Mouse (Mus musculus) ES-E14 (cell line): ENCODE measurements around the gene 9130213A22Rik. TPM values are rescaled to one million over a fixed set of nuclear protein-coding genes. Genes with fewer than 3 reads are reported as not detected.
A peak's percentile ranks its signal among the peaks of the same experiment; 100 is the strongest.

Experiments
- DNase-seq: peaks from one replicate; pipeline ENCODE4 v3.0.0-alpha.2; 2013; ENCODE audit warnings: low read depth, low spot score
- H3K27ac ChIP-seq: 2 replicates; pipeline ENCODE4 v1.5.1; 2012; ENCODE audit warnings: low read depth, mild to moderate bottlenecking, low read length, moderate library complexity, mixed read lengths; ENCODE audit not compliant: poor library complexity, insufficient read depth, severe bottlenecking
- H3K36me3 ChIP-seq: 2 replicates; pipeline ENCODE4 v1.6.1; 2012; ENCODE audit warnings: mild to moderate bottlenecking, low read length, moderate library complexity, mixed read lengths; ENCODE audit not compliant: control insufficient read depth, poor library complexity, insufficient read depth, severe bottlenecking
- H3K4me1 ChIP-seq, 2 experiments: fragments of 150-350 bp in 1 of 2; sonication (generic) in 1 of 2; 2 replicates each; pipeline ENCODE4 v1.6.1; 2012; ENCODE audit warnings: low read length in 2 of 2, mild to moderate bottlenecking in 1 of 2, mixed read lengths in 1 of 2; ENCODE audit not compliant: control insufficient read depth in 2 of 2, insufficient read depth in 2 of 2, poor library complexity in 1 of 2
- H3K4me3 ChIP-seq, 2 experiments: fragments of 150-350 bp in 1 of 2; sonication (generic) in 1 of 2; 2 replicates each; pipeline ENCODE4 v1.5.1; 2012; ENCODE audit warnings: low read length in 2 of 2, low read depth in 1 of 2, mild to moderate bottlenecking in 1 of 2, mixed read lengths in 1 of 2; ENCODE audit not compliant: insufficient read depth in 1 of 2, poor library complexity in 1 of 2, severe bottlenecking in 1 of 2
- H3K9ac ChIP-seq: 2 replicates; pipeline ENCODE4 v1.6.1; 2012; ENCODE audit warnings: low read depth, mild to moderate bottlenecking, low read length, mixed read lengths; ENCODE audit not compliant: poor library complexity, insufficient read depth, severe bottlenecking
- H3K9me3 ChIP-seq: fragments of 150-350 bp; sonication (generic); 2 replicates; pipeline ENCODE4 v1.6.1; 2012; ENCODE audit warnings: low read depth, mild to moderate bottlenecking, low read length; ENCODE audit not compliant: control insufficient read depth, insufficient read depth
- CHD2 ChIP-seq: IDR thresholded peaks from 2 replicates; pipeline ENCODE4 v1.6.1; 2014; ENCODE audit warnings: mild to moderate bottlenecking, low read depth, low read length, inconsistent platforms
- HCFC1 ChIP-seq: IDR thresholded peaks from 2 replicates; pipeline ENCODE4 v1.6.1; 2012; ENCODE audit warnings: low read length, inconsistent platforms, borderline replicate concordance; ENCODE audit not compliant: insufficient read depth
- MAFK ChIP-seq: IDR thresholded peaks from 2 replicates; pipeline ENCODE4 v1.6.1; 2014; ENCODE audit warnings: mild to moderate bottlenecking, low read depth, low read length, inconsistent platforms; ENCODE audit not compliant: insufficient read depth
- ZC3H11A ChIP-seq: IDR thresholded peaks from 2 replicates; pipeline ENCODE4 v1.6.1; 2012; ENCODE audit warnings: low read depth, mild to moderate bottlenecking, inconsistent platforms, low read length, borderline replicate concordance
- ZNF384 ChIP-seq: IDR thresholded peaks from 2 replicates; pipeline ENCODE4 v1.6.1; 2012; ENCODE audit warnings: low read depth, low read length, inconsistent platforms
- in situ Hi-C, 2 experiments: fragments of 600-800 bp; cut with MboI; formaldehyde crosslinking; loops; one replicate each; pipeline ENCODE4 v1.15.1; 2025; ENCODE audit warnings: low sequenced_read_pairs in 2 of 2, inconsistent platforms in 1 of 2; ENCODE audit not compliant: unreplicated experiment in 2 of 2
- total RNA-seq: library from RNA; depleted of rRNA; stranded (reverse); fragments of 300-350 nt; gene quantifications from 2 replicates; pipeline ENCODE4 v1.2.3, GENCODE M21; 2012

9130213A22Rik gene
- total RNA-seq, 1 experiment = not detected

DNA sequence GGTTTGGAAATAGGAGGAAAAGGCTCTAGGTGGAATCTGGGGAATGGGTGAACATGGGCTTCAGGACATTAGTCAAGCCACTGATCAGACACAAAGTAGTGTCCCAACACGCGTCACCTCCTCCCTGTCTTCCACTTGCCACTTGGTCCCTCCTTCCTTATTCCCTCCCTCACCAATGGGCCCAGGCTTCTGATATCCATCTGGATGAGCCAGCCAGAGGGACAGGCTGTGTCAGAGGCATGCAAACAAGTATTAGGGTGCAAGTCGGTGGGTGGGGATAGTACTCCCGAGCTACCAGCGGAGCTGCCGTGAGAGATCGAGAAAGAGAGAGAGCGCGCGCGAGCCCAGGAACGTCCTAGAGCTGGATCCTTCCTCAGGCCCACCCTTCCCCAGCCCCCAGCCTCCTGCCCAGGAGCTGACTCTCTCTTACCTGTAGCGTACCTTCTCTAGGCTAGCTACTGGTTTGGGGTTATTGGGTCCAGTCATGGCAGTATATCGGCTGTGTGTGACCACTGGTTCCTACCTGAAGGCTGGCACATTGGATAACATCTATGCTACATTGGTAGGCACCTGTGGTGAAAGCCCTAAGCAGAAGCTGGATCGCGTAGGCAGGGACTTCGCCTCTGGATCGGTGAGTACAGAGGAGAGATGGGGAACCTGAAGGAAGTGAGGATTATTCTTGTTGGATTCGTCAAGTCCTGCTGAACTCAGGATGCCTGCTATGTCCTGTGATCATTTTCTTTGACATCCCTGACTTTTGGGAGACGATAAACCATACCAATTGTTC, 3.7 kb upstream of the 9130213A22Rik start:
- Histone ChIP-seq H3K9me3 (no peaks in the 10 kb centered on the region), H3K27ac (no peak overlapping the region), H3K4me3 (peak overlapping the region; percentile 53 to 64), H3K9ac (no peak overlapping the region), H3K36me3 (no peaks in the 10 kb centered on the region), H3K4me1 (peaks cover 0 to 8% of the 10 kb centered on the region in 2 experiments; a peak in 1 of 4 replicates)
- no peak for DNase-seq
- TF ChIP-seq HCFC1 (no peak), ZNF384 (no peak), ZC3H11A (no peak), CHD2 (no peak), MAFK (no peak)
- in situ Hi-C loops = loop anchor here in 1 of 2 experiments (5.0 kb wide), 1 partner anchor 64 kb away; no protein-coding TSS in a partner anchor

DNA sequence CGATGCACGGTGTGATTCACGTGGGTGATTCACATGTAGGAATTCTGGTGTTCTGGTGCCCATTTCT, 3.3 kb upstream of the 9130213A22Rik start, which contains the start of gene Aloxe3:
Gene Aloxe3, plus strand, starts transcription at position 45 of the 67 bp plus-strand sequence.
- Histone ChIP-seq H3K4me3 (peak within 1 kb of the TSS; percentile 53 to 64), H3K36me3 (no peaks in the 10 kb centered on the region), H3K27ac (0 out of 2 replicates have a peak within 1 kb of the TSS, but pooled peaks have one; percentile 13), H3K4me1 (peaks cover 0 to 10% of the 10 kb centered on the region in 2 experiments; a peak in 2 of 4 replicates), H3K9me3 (no peaks in the 10 kb centered on the region), H3K9ac (peak within 1 kb of the TSS; percentile 24)
- no peak for DNase-seq
- no peak for TF ChIP-seq CHD2
- TF ChIP-seq ZC3H11A = no peak
- TF ChIP-seq HCFC1 = no peak
- TF ChIP-seq MAFK = no peak
- no peak for TF ChIP-seq ZNF384
- in situ Hi-C loops = loop anchor here in 1 of 2 experiments (5.0 kb wide), 1 partner anchor 63 kb away; no protein-coding TSS in a partner anchor

DNA sequence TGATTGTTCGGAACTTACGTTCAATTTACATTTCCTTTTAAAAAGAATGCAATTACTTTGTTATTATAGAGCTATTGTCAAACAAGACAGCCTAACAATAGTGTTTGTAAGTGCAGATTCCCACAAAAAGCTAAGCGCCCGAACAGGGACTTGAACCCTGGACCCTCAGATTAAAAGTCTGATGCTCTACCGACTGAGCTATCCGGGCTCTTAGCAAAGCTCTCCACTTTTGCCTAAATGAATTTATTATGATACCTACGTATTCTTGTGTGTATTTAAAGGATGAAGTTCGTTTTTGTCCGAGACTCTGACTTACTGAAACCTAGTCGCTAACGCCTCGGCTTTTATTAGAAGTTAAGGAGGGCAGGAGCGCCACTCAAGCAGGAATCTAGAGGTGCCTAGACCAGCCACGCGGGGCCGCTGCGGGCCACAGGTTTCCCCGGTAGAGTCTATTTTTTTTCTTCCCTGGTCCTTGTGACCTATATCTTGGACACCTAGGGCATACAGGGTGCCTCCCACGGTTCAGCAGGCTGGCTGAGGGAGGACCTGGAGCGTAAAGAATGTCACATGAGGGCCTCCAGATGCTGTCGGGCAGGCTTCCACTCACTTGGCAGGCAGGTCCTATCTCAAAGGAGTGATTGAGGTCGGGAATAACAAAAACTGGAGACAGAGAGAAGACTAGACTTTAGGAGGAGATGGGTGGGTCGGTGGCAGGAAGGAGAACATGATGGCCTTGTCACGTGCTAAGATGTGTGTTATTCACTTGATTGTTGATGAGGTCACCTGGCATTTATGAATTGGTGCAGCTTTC, 2.9 kb upstream of the 9130213A22Rik start:
- Histone ChIP-seq H3K9me3 (no peaks in the 10 kb centered on the region), H3K27ac (0 out of 2 replicates have a peak overlapping the region, but pooled peaks have one; percentile 13), H3K36me3 (no peaks in the 10 kb centered on the region), H3K4me1 (peaks cover 0 to 10% of the 10 kb centered on the region in 2 experiments; a peak in 2 of 4 replicates), H3K4me3 (peak overlapping the region; percentile 53 to 64), H3K9ac (peak overlapping the region; percentile 24)
- TF ChIP-seq HCFC1 (0 out of 2 replicates have a peak, but pooled peaks have one; percentile 22), MAFK (peak; percentile 92), ZNF384 (peak; percentile 92), ZC3H11A (no peak)
- in situ Hi-C loops = loop anchor here in 1 of 2 experiments (5.0 kb wide), 1 partner anchor 63 kb away; no protein-coding TSS in a partner anchor
- DNase-seq = peak; percentile 90

DNA sequence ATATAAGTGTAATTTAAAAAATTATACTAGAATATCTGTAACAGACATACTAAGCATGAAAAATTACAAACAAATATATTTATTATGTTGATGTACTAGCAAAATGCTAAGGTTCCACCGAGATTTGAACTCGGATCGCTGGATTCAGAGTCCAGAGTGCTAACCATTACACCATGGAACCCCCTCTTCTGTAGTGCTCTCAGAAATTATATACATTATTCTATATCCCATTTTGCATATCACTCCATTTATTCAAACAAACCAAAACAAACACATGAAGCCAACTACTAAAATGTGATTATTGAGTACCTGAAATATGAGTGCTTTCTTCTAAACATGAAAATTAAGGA, 2.1 kb upstream of the 9130213A22Rik start:
- Histone ChIP-seq H3K4me1 (peaks cover 0 to 6% of the 10 kb centered on the region in 2 experiments; a peak in 2 of 4 replicates), H3K27ac (no peak overlapping the region), H3K9ac (no peak overlapping the region), H3K9me3 (no peaks in the 10 kb centered on the region), H3K36me3 (no peaks in the 10 kb centered on the region), H3K4me3 (peak overlapping the region in 1 of 2 experiments; percentile 82; a peak in 2 of 4 replicates)
- no peak for DNase-seq
- in situ Hi-C loops = no loop called here
- TF ChIP-seq MAFK (peak; percentile 85), HCFC1 (no peak), CHD2 (no peak)
